Comparison of ENCODE assay signal across 12 mouse cellular contexts in genomic region chr8:70112401-70113016, GRCm38 (mm10). TPM values are rescaled to one million over a fixed set of nuclear protein-coding genes. Genes with fewer than 3 reads are reported as not detected.
DNase-seq lines count a peak whose midpoint lies in the region; ATAC-seq and TF ChIP-seq lines count a peak whose summit lies in the region.
"Had no signal": no experiment of that assay in that cellular context is flagged by ENCODE, and none has a peak within 500 bp of the region (broad histone marks: within the 10 kb centered on the region; RNA-seq: fewer than 3 reads in every experiment).

No protein-coding gene starts in this region.

- peaks cover 14% of the 10 kb centered on the region for H3K4me1 ChIP-seq in forebrain, embryonic 10.5 days
- no peaks in the 10 kb centered on the region for H3K4me1 ChIP-seq in limb, embryonic 11.5 days (ENCODE audit: control insufficient read depth, insufficient read depth, low read length)
- peaks cover 36% of the 10 kb centered on the region for H3K4me1 ChIP-seq in neural tube, embryonic 15.5 days

- H3K9me3 ChIP-seq in forebrain, embryonic 10.5 days: no peaks in the 10 kb centered on the region
- no peaks in the 10 kb centered on the region; the same call in 1 of the 2 replicates for H3K9me3 ChIP-seq in limb, embryonic 11.5 days (ENCODE audit: control insufficient read depth, low read length)
- no peaks in the 10 kb centered on the region for H3K9me3 ChIP-seq in neural tube, embryonic 15.5 days (replicated peaks)

- H3K27ac ChIP-seq in layer of hippocampus, adult 2 months: peak overlapping the region; percentile 43; the same call in 1 of the 2 replicates
- H3K27ac ChIP-seq in forebrain, embryonic 10.5 days: no peak overlapping the region
- H3K27ac ChIP-seq in limb, embryonic 11.5 days (replicated peaks; ENCODE audit: low read depth, low read length): no peak overlapping the region
- no peak overlapping the region for H3K27ac ChIP-seq in neural tube, embryonic 15.5 days (replicated peaks)

- no peak for ATAC-seq in limb, embryonic 11.5 days (ENCODE audit: insufficient number of reproducible peaks, low FRiP score, low TSS enrichment, low read depth)
- 0 out of 2 replicates have a peak, but pooled peaks have one; percentile 3 for ATAC-seq in neural tube, embryonic 15.5 days (ENCODE audit: low FRiP score)

- WGBS in forebrain, embryonic 10.5 days: 7% methylated on average over 43 of the region's 43 CpGs
- WGBS in limb, embryonic 11.5 days: 8% methylated on average over 43 of the region's 43 CpGs
- WGBS in neural tube, embryonic 15.5 days: 10% methylated on average over 43 of the region's 43 CpGs

- peaks cover 14% of the 10 kb centered on the region; the same call in 1 of the 2 replicates for H3K36me3 ChIP-seq in forebrain, embryonic 10.5 days (replicated peaks)
- H3K36me3 ChIP-seq in limb, embryonic 11.5 days (ENCODE audit: control insufficient read depth, insufficient read depth, low read length): no peaks in the 10 kb centered on the region
- peaks cover 79% of the 10 kb centered on the region for H3K36me3 ChIP-seq in neural tube, embryonic 15.5 days

- H3K4me2 ChIP-seq in limb, embryonic 11.5 days (ENCODE audit: low read depth, severe bottlenecking): peak overlapping the region; percentile 24; the same call in 1 of the 2 replicates
- H3K4me2 ChIP-seq in neural tube, embryonic 15.5 days: peak overlapping the region; percentile 11; the same call in 1 of the 2 replicates

- no peak for TF ChIP-seq CTCF in layer of hippocampus, adult 2 months (conservative IDR thresholded peaks at IDR 0.05)

- no peak overlapping the region for H3K9ac ChIP-seq in limb, embryonic 11.5 days (ENCODE audit: low read length)
- no peak overlapping the region for H3K9ac ChIP-seq in neural tube, embryonic 15.5 days (replicated peaks)

- DNase-seq in layer of hippocampus, adult 2 months (ENCODE audit: low spot score in 2 of 2): no peak
- no peak for DNase-seq in layer of hippocampus, adult 18-20 months (ENCODE audit: low spot score in 2 of 2)
- no peak for DNase-seq in forebrain, embryonic 10.5 days (ENCODE audit: extremely low spot score, low spot score)
- DNase-seq in limb, embryonic 11.5 days (ENCODE audit: low spot score): peak; percentile 36
- DNase-seq in ovary, postnatal 36 days (ENCODE audit: low spot score): no peak
- DNase-seq in adrenal gland, postnatal 25 days: no peak
- no peak for DNase-seq in thymus, postnatal 25 days
- DNase-seq: cerebellum, adult 9-11 months; lung, adult 18-20 months had no signal

- H3K4me3 ChIP-seq in layer of hippocampus, adult 2 months: no peak overlapping the region
- H3K4me3 ChIP-seq in forebrain, embryonic 10.5 days: peak overlapping the region; percentile 22
- H3K4me3 ChIP-seq in limb, embryonic 11.5 days (ENCODE audit: low read depth, low read length): 0 out of 2 replicates have a peak overlapping the region, but pooled peaks have one; percentile 5
- no peak overlapping the region for H3K4me3 ChIP-seq in neural tube, embryonic 15.5 days (replicated peaks)
- H3K4me3 ChIP-seq: myocyte had no signal

- H3K27me3 ChIP-seq in forebrain, embryonic 10.5 days (ENCODE audit: poor library complexity, severe bottlenecking): peaks cover 97% of the 10 kb centered on the region
- peaks cover 62% of the 10 kb centered on the region for H3K27me3 ChIP-seq in limb, embryonic 11.5 days (ENCODE audit: control insufficient read depth, insufficient read depth, low read length)
- H3K27me3 ChIP-seq in neural tube, embryonic 15.5 days (replicated peaks): peaks cover 8% of the 10 kb centered on the region; the same call in 1 of the 2 replicates

RNA-seq across cellular contexts. Expression of gene Ncan, which starts 8.2 kb away (rescaled TPM):
- 100 to 1,000 TPM; 146 to 158 TPM for total RNA-seq in layer of hippocampus, adult 2 months (2021)
- total RNA-seq in layer of hippocampus, adult 18-20 months (2021): 100 to 1,000 TPM; 122 to 124 TPM
- 10.5 and 13.5 TPM in 2 replicates for polyA plus RNA-seq in forebrain, embryonic 10.5 days (2016; fragmentation: Nextera tagmentation; extraction: Ambion mirVana)
- 0.60 and 0.79 TPM in 2 replicates for polyA plus RNA-seq in limb, embryonic 11.5 days (2014; fragmentation: Nextera tagmentation; extraction: Ambion mirVana)
- 160 and 169 TPM in 2 replicates for polyA plus RNA-seq in neural tube, embryonic 15.5 days (2015; fragmentation: Nextera tagmentation; extraction: Ambion mirVana)
- total RNA-seq in adrenal gland, postnatal 25 days (2021): 0.29 and 0.30 TPM in 2 replicates
- total RNA-seq: MEL had no signal
- polyA plus RNA-seq: myocyte had no signal

RNA-seq across cellular contexts. Expression of gene Nr2c2ap, which starts 18.6 kb away (rescaled TPM):
- total RNA-seq in layer of hippocampus, adult 2 months (2021): 10 to 100 TPM; 29.2 to 32.8 TPM
- 10 to 100 TPM; 28.1 to 30.1 TPM for total RNA-seq in layer of hippocampus, adult 18-20 months (2021)
- polyA plus RNA-seq in forebrain, embryonic 10.5 days (2016; fragmentation: Nextera tagmentation; extraction: Ambion mirVana): 35.7 and 37.9 TPM in 2 replicates
- polyA plus RNA-seq in limb, embryonic 11.5 days (2014; fragmentation: Nextera tagmentation; extraction: Ambion mirVana): 13.7 and 20.8 TPM in 2 replicates
- 47.2 and 49.0 TPM in 2 replicates for polyA plus RNA-seq in neural tube, embryonic 15.5 days (2015; fragmentation: Nextera tagmentation; extraction: Ambion mirVana)
- 21.1 and 21.3 TPM in 2 replicates for total RNA-seq in adrenal gland, postnatal 25 days (2021)

RNA-seq across cellular contexts. Expression of gene Rfxank, which starts 26.4 kb away (rescaled TPM):
- total RNA-seq in layer of hippocampus, adult 2 months (2021): 10 to 100 TPM; 14.2 to 15.7 TPM
- total RNA-seq in layer of hippocampus, adult 18-20 months (2021): 10 to 100 TPM; 16.0 to 16.4 TPM
- 17.1 and 19.2 TPM in 2 replicates for polyA plus RNA-seq in forebrain, embryonic 10.5 days (2016; fragmentation: Nextera tagmentation; extraction: Ambion mirVana)
- polyA plus RNA-seq in limb, embryonic 11.5 days (2014; fragmentation: Nextera tagmentation; extraction: Ambion mirVana): 20.0 and 21.3 TPM in 2 replicates
- polyA plus RNA-seq in neural tube, embryonic 15.5 days (2015; fragmentation: Nextera tagmentation; extraction: Ambion mirVana): 12.3 and 14.6 TPM in 2 replicates
- total RNA-seq in adrenal gland, postnatal 25 days (2021): 14.6 and 17.6 TPM in 2 replicates

RNA-seq across cellular contexts. Expression of gene Borcs8, which starts 26.8 kb away (rescaled TPM):
- 10 to 100 TPM; 50.2 to 50.8 TPM for total RNA-seq in layer of hippocampus, adult 2 months (2021)
- total RNA-seq in layer of hippocampus, adult 18-20 months (2021): 10 to 100 TPM; 45.3 to 47.7 TPM
- polyA plus RNA-seq in forebrain, embryonic 10.5 days (2016; fragmentation: Nextera tagmentation; extraction: Ambion mirVana): 38.5 and 41.6 TPM in 2 replicates
- 49.6 and 53.2 TPM in 2 replicates for polyA plus RNA-seq in limb, embryonic 11.5 days (2014; fragmentation: Nextera tagmentation; extraction: Ambion mirVana)
- 60.8 and 62.6 TPM in 2 replicates for polyA plus RNA-seq in neural tube, embryonic 15.5 days (2015; fragmentation: Nextera tagmentation; extraction: Ambion mirVana)
- 70.3 and 71.8 TPM in 2 replicates for total RNA-seq in adrenal gland, postnatal 25 days (2021)

RNA-seq across cellular contexts. Expression of gene Mef2b, which starts 27.0 kb away (rescaled TPM):
- under 1 TPM; 0.37 to 0.41 TPM for total RNA-seq in layer of hippocampus, adult 2 months (2021)
- under 1 TPM; 0.28 to 0.57 TPM for total RNA-seq in layer of hippocampus, adult 18-20 months (2021)
- polyA plus RNA-seq in forebrain, embryonic 10.5 days (2016; fragmentation: Nextera tagmentation; extraction: Ambion mirVana): 0.71 and 0.74 TPM in 2 replicates
- 0.40 and 0.41 TPM in 2 replicates for polyA plus RNA-seq in limb, embryonic 11.5 days (2014; fragmentation: Nextera tagmentation; extraction: Ambion mirVana)
- polyA plus RNA-seq in neural tube, embryonic 15.5 days (2015; fragmentation: Nextera tagmentation; extraction: Ambion mirVana): 1.4 and 1.5 TPM in 2 replicates
- total RNA-seq in adrenal gland, postnatal 25 days (2021): 0.79 TPM in 1 of 2 replicates, not detected in the other

Comparison
In these comparisons a context has a peak if more than half of its experiments do, and no peak if none do; other contexts are left out.
1. H3K4me3 ChIP-seq: peak in forebrain, embryonic 10.5 days (single experiment) and limb, embryonic 11.5 days (single experiment); none in layer of hippocampus, adult 2 months (single experiment) and neural tube, embryonic 15.5 days (single experiment).
2. RNA of gene Ncan, which starts 8.2 kb away (total RNA-seq): 146 to 158 TPM in layer of hippocampus, adult 2 months and 122 to 124 TPM in layer of hippocampus, adult 18-20 months; 0.29 to 0.30 TPM in adrenal gland, postnatal 25 days; every median in the first group is over 10 times any median in the second.